Mouse (Mus musculus) G1E (cell line): ENCODE measurements around the gene Olfr1432.

ENCODE experiments used
- CTCF ChIP-seq: IDR thresholded peaks from 2 replicates; pipeline ENCODE4 v1.5.1; 2012; ENCODE audit warnings: low read depth, low read length, inconsistent platforms, mixed read lengths
- GATA1 ChIP-seq: IDR thresholded peaks from 2 replicates; pipeline ENCODE4 v1.6.1; 2012; ENCODE audit warnings: borderline replicate concordance, low read length, inconsistent platforms, mixed read lengths
- GATA2 ChIP-seq: IDR thresholded peaks from 2 replicates; pipeline ENCODE4 v1.6.1; 2012; ENCODE audit warnings: low read depth, low read length, inconsistent platforms, borderline replicate concordance
- POLR2AphosphoS5 ChIP-seq: IDR thresholded peaks from 2 replicates; pipeline ENCODE4 v1.6.1; 2012; ENCODE audit warnings: low read depth, low read length, inconsistent platforms; ENCODE audit not compliant: insufficient replicate concordance
- TAL1 ChIP-seq: conservative IDR thresholded peaks from 2 replicates; pipeline ENCODE4 v1.6.1; 2012; ENCODE audit warnings: low read depth, low read length, inconsistent platforms, mixed read lengths

DNA sequence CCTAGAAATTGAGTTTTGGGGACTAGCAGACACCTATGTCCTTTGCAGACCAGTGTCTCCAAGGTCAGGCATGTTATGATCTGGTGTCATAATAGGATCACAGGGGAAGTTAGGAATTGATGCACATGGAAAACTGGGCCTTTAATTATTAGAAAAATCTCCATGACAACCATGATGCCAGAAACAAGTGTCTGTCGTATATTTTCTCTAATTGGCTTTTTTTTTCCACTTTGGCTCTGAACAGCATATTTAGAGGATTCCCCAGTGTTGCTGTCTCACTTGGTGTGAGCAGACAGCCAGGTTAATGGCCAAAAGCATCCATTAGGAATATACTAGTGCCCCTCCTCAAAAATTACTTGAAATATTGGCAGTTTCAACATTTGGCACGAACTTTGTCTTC, 47.2 kb upstream of the Olfr1432 start, which contains the start of gene Olfr1434:
- TF ChIP-seq CTCF: no peak
- no peak for TF ChIP-seq TAL1
- TF ChIP-seq GATA1: no peak
- TF ChIP-seq GATA2: no peak
- no peak for TF ChIP-seq POLR2AphosphoS5
